Mouse (Mus musculus) heart, adult 18-20 months (tissue): ENCODE measurements around the gene Zbtb8os. TPM values are rescaled to one million over a fixed set of nuclear protein-coding genes. Genes with fewer than 3 reads are reported as not detected.

Source experiments
- DNase-seq, 2 experiments: peaks; one replicate each; pipeline ENCODE4 v3.0.0; 2021 to 2022; ENCODE audit warnings: mixed read lengths in 1 of 2
- long read RNA-seq, 2 experiments: library from polyadenylated mRNA; stranded (forward); transcript quantifications; one replicate each; pipeline ENCODE4 v2.0.0; 2021
- total RNA-seq, 2 experiments: library from RNA; stranded (reverse); gene quantifications; 2 replicates each; pipeline ENCODE4 v1.2.3; 2021

The Zbtb8os gene
- total RNA-seq: 10 to 100 TPM; 22.4 to 30.2 TPM
- long read RNA-seq, experiment 1, transcript Zbtb8os-204 (7 exons, 3,833 nt): major isoform, 10 of 16 reads
- long read RNA-seq, experiment 1, partial matches to known transcripts: 3 of 16 reads
- long read RNA-seq, experiment 1, other reads (novel, unspliced or antisense): 2 of 16 reads
- long read RNA-seq, experiment 2, transcript Zbtb8os-204 (7 exons, 3,833 nt): major isoform, 18 of 22 reads
- long read RNA-seq, experiment 2, partial matches to known transcripts: 3 of 22 reads
- long read RNA-seq, experiment 2, other reads (novel, unspliced or antisense): 1 of 22 reads

- peak; percentile 97 to 98 for DNase-seq
These were observed at the start of gene Zbtb8os, which contains the start of gene Rbbp4 for GRCm38 (mm10) chr4:129335216-129336074. Zbtb8os (plus strand) TSS chr4:129335695. Rbbp4 (minus strand) TSS chr4:129335370.

GRCm38 (mm10) chr4:129286001-129286682, 49.4 kb upstream of the Zbtb8os start:
- peak; percentile 46 to 55 for DNase-seq

- peak; percentile 27 to 38 for DNase-seq
These were observed 48.6 kb upstream of the Zbtb8os start for GRCm38 (mm10) chr4:129286683-129287471.

- DNase-seq: peak; percentile 57 to 62
These were observed 48.0 kb upstream of the Zbtb8os start, which contains the start of gene Sync for GRCm38 (mm10) chr4:129287472-129287981. Sync (plus strand) TSS chr4:129287617.

- peak; percentile 42 to 54 for DNase-seq
These were observed 47.4 kb upstream of the Zbtb8os start for GRCm38 (mm10) chr4:129288067-129288466.

- DNase-seq: no peak
These were observed 45.8 kb upstream of the Zbtb8os start for GRCm38 (mm10) chr4:129289671-129290070.

- DNase-seq: no peak
These were observed 42.7 kb upstream of the Zbtb8os start for GRCm38 (mm10) chr4:129292831-129293230.

- DNase-seq: no peak
These were observed 41.8 kb upstream of the Zbtb8os start for GRCm38 (mm10) chr4:129293702-129294101.

GRCm38 (mm10) chr4:129295188-129295587, 40.3 kb upstream of the Zbtb8os start:
- DNase-seq: no peak

GRCm38 (mm10) chr4:129296066-129296465, 39.4 kb upstream of the Zbtb8os start:
- no peak for DNase-seq

- DNase-seq: peak in 1 of 2 experiments; percentile 22
These were observed 37.8 kb upstream of the Zbtb8os start for GRCm38 (mm10) chr4:129297724-129298123.

GRCm38 (mm10) chr4:129299121-129299520, 36.4 kb upstream of the Zbtb8os start:
- DNase-seq: no peak

- DNase-seq: no peak
These were observed 32.1 kb upstream of the Zbtb8os start for GRCm38 (mm10) chr4:129303401-129303800.

- peak in 1 of 2 experiments; percentile 7 for DNase-seq
These were observed 31.7 kb upstream of the Zbtb8os start for GRCm38 (mm10) chr4:129303816-129304215.

- DNase-seq: no peak
These were observed 31.2 kb upstream of the Zbtb8os start for GRCm38 (mm10) chr4:129304306-129304705.

GRCm38 (mm10) chr4:129307936-129308335, 27.6 kb upstream of the Zbtb8os start:
- DNase-seq: no peak

GRCm38 (mm10) chr4:129313886-129314285, 21.6 kb upstream of the Zbtb8os start:
- DNase-seq: no peak

GRCm38 (mm10) chr4:129320876-129321275, 14.6 kb upstream of the Zbtb8os start:
- no peak for DNase-seq

- DNase-seq: no peak
These were observed 13.5 kb upstream of the Zbtb8os start for GRCm38 (mm10) chr4:129322042-129322441.

- no peak for DNase-seq
These were observed 12.0 kb upstream of the Zbtb8os start for GRCm38 (mm10) chr4:129323491-129323890.

- DNase-seq: no peak
These were observed 10.7 kb upstream of the Zbtb8os start for GRCm38 (mm10) chr4:129324756-129325155.
